ENCODE assay signal across 26 mouse cellular contexts in the genomic region with DNA sequence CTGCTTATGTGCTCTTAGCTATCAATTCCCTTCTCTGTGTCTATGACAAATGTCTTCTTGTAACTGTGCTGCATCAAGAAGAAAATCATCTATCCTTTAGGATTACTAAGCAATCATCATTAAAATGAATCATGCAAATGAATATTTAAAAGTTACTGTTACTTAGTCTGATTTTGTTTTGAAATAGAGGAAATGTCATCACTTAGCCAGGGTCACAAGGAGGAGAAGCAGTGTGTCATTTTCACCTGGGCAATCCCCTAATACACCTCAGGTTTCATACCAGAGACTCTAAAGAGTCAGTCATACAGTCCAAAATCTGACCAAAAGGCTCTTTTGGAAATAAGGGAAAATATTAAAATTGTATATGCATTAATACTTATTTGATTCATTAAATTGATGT.
"Had no signal": no experiment of that assay in that cellular context is flagged by ENCODE, and none has a peak within 500 bp of the region (broad histone marks: within the 10 kb centered on the region; RNA-seq: fewer than 3 reads in every experiment).

No protein-coding gene starts in this region.

- H3K27ac ChIP-seq: embryonic facial prominence, embryonic 10.5 days; embryonic facial prominence, embryonic 12.5 days; embryonic facial prominence, embryonic 13.5 days; embryonic facial prominence, embryonic 15.5 days; forebrain, embryonic 10.5 days; forebrain, embryonic 12.5 days; forebrain, embryonic 13.5 days; forebrain, embryonic 15.5 days; gastrocnemius, adult 2 months; heart, adult 2 months had no signal

- H3K4me3 ChIP-seq: embryonic facial prominence, embryonic 10.5 days; embryonic facial prominence, embryonic 12.5 days; embryonic facial prominence, embryonic 13.5 days; embryonic facial prominence, embryonic 15.5 days; erythroblast, embryonic 14.5 days; forebrain, embryonic 10.5 days; forebrain, embryonic 12.5 days; forebrain, embryonic 13.5 days; forebrain, embryonic 15.5 days; gastrocnemius, adult 2 months; heart, adult 2 months had no signal

- H3K27me3 ChIP-seq: embryonic facial prominence, embryonic 12.5 days; embryonic facial prominence, embryonic 13.5 days; embryonic facial prominence, embryonic 15.5 days; forebrain, embryonic 12.5 days; forebrain, embryonic 13.5 days; forebrain, embryonic 15.5 days had no signal

- H3K4me1 ChIP-seq: embryonic facial prominence, embryonic 10.5 days; embryonic facial prominence, embryonic 12.5 days; embryonic facial prominence, embryonic 13.5 days; embryonic facial prominence, embryonic 15.5 days; forebrain, embryonic 10.5 days; forebrain, embryonic 12.5 days; forebrain, embryonic 13.5 days; forebrain, embryonic 15.5 days had no signal

- H3K9ac ChIP-seq: embryonic facial prominence, embryonic 12.5 days; embryonic facial prominence, embryonic 13.5 days; embryonic facial prominence, embryonic 15.5 days; forebrain, embryonic 12.5 days; forebrain, embryonic 13.5 days; forebrain, embryonic 15.5 days; forebrain, postnatal 0 days had no signal

- DNase-seq: cerebellum, adult 8-10 months; cerebellum, adult 9-10 months; cerebellum, adult 9-11 months; cerebellum, postnatal 10 days; cerebellum, postnatal 14 days; cerebellum, postnatal 25 days; cerebellum, postnatal 36 days; embryo, embryonic 11 days; forebrain, postnatal 0 days; gastrocnemius, adult 2 months; gastrocnemius, postnatal 10 days; gastrocnemius, postnatal 14 days; gastrocnemius, postnatal 25 days; gastrocnemius, postnatal 36 days; heart, adult 11 months; heart, adult 18-20 months; heart, adult 2 months had no signal

- H3K36me3 ChIP-seq: embryonic facial prominence, embryonic 10.5 days; embryonic facial prominence, embryonic 12.5 days; embryonic facial prominence, embryonic 13.5 days; embryonic facial prominence, embryonic 15.5 days; forebrain, embryonic 10.5 days; forebrain, embryonic 12.5 days; forebrain, embryonic 15.5 days had no signal

- H3K9me3 ChIP-seq: embryonic facial prominence, embryonic 10.5 days; embryonic facial prominence, embryonic 12.5 days; embryonic facial prominence, embryonic 13.5 days; embryonic facial prominence, embryonic 15.5 days; forebrain, embryonic 10.5 days; forebrain, embryonic 12.5 days; forebrain, embryonic 13.5 days; forebrain, embryonic 15.5 days had no signal

- H3K4me2 ChIP-seq: embryonic facial prominence, embryonic 12.5 days; embryonic facial prominence, embryonic 13.5 days; embryonic facial prominence, embryonic 15.5 days; forebrain, embryonic 12.5 days; forebrain, embryonic 13.5 days; forebrain, embryonic 15.5 days had no signal
